In genomic region chr11:113259712-113260382, GRCm38 (mm10) we compare ENCODE assay signal across 16 mouse cellular contexts.
DNase-seq lines count a peak whose midpoint lies in the region; ATAC-seq and TF ChIP-seq lines count a peak whose summit lies in the region.
"Had no signal": no experiment of that assay in that cellular context is flagged by ENCODE, and none has a peak within 500 bp of the region (broad histone marks: within the 10 kb centered on the region; RNA-seq: fewer than 3 reads in every experiment).

No protein-coding gene starts in this region.

- H3K27me3 ChIP-seq in liver, embryonic 15.5 days = no peaks in the 10 kb centered on the region
- H3K27me3 ChIP-seq in embryonic facial prominence, embryonic 13.5 days = no peaks in the 10 kb centered on the region
- no peaks in the 10 kb centered on the region for H3K27me3 ChIP-seq in stomach, postnatal 0 days (ENCODE audit: control insufficient read depth, insufficient read depth, low read length)
- H3K27me3 ChIP-seq: neural tube, embryonic 13.5 days had no signal

- H3K9me3 ChIP-seq in liver, embryonic 15.5 days (replicated peaks) = no peaks in the 10 kb centered on the region
- no peaks in the 10 kb centered on the region for H3K9me3 ChIP-seq in embryonic facial prominence, embryonic 13.5 days
- H3K9me3 ChIP-seq in stomach, postnatal 0 days (ENCODE audit: control insufficient read depth, low read length) = no peaks in the 10 kb centered on the region
- H3K9me3 ChIP-seq: neural tube, embryonic 13.5 days had no signal

- no peak overlapping the region for H3K4me2 ChIP-seq in liver, embryonic 15.5 days
- no peak overlapping the region for H3K4me2 ChIP-seq in embryonic facial prominence, embryonic 13.5 days
- H3K4me2 ChIP-seq in stomach, postnatal 0 days (replicated peaks; ENCODE audit: low read depth) = no peak overlapping the region; the same call in 1 of the 2 replicates
- H3K4me2 ChIP-seq: neural tube, embryonic 13.5 days had no signal

- no peak overlapping the region for H3K4me3 ChIP-seq in liver, embryonic 15.5 days (replicated peaks)
- no peak overlapping the region for H3K4me3 ChIP-seq in embryonic facial prominence, embryonic 13.5 days
- H3K4me3 ChIP-seq in stomach, postnatal 0 days (ENCODE audit: low read depth, low read length) = no peak overlapping the region
- H3K4me3 ChIP-seq in left cerebral cortex, adult 2 months = no peak overlapping the region
- H3K4me3 ChIP-seq: erythroblast, embryonic 14.5 days; neural tube, embryonic 13.5 days had no signal

- H3K36me3 ChIP-seq in liver, embryonic 15.5 days (replicated peaks) = no peaks in the 10 kb centered on the region
- no peaks in the 10 kb centered on the region for H3K36me3 ChIP-seq in embryonic facial prominence, embryonic 13.5 days
- H3K36me3 ChIP-seq in stomach, postnatal 0 days (ENCODE audit: control insufficient read depth, insufficient read depth, low read length) = no peaks in the 10 kb centered on the region
- H3K36me3 ChIP-seq: neural tube, embryonic 13.5 days had no signal

- TF ChIP-seq CTCF in stomach, postnatal 0 days (IDR thresholded peaks at IDR 0.05; ENCODE audit: low read depth) = no peak
- no peak for TF ChIP-seq CTCF in left cerebral cortex, adult 2 months (IDR thresholded peaks at IDR 0.05)

- H3K4me1 ChIP-seq in liver, embryonic 15.5 days (replicated peaks) = no peaks in the 10 kb centered on the region
- peaks cover 61% of the 10 kb centered on the region for H3K4me1 ChIP-seq in embryonic facial prominence, embryonic 13.5 days
- H3K4me1 ChIP-seq in stomach, postnatal 0 days (replicated peaks; ENCODE audit: control insufficient read depth, insufficient read depth) = peaks cover 5% of the 10 kb centered on the region; the same call in 1 of the 2 replicates

- no peak for DNase-seq in liver
- peak; percentile 71 for DNase-seq in large intestine, adult 2 months (ENCODE audit: low read depth, low spot score)
- DNase-seq in stomach, postnatal 0 days (ENCODE audit: low spot score) = peak; percentile 63
- DNase-seq in left cerebral cortex, adult 2 months (ENCODE audit: extremely low spot score in 1 of 2, low spot score in 2 of 2) = no peak
- no peak for DNase-seq in cerebellum, postnatal 36 days
- DNase-seq: adrenal gland, adult 2 months; cerebellum, adult 18-20 months; kidney, adult 11 months; kidney, postnatal 14 days; lung, postnatal 14 days; thymus, postnatal 36 days had no signal

- 72% methylated on average over 14 of the region's 14 CpGs for WGBS in liver, embryonic 15.5 days (ENCODE audit: insufficient replicate concordance)
- 59% methylated on average over 14 of the region's 14 CpGs for WGBS in embryonic facial prominence, embryonic 13.5 days
- 38% methylated on average over 14 of the region's 14 CpGs for WGBS in large intestine, adult 2 months
- 48% methylated on average over 14 of the region's 14 CpGs for WGBS in stomach, postnatal 0 days

- H3K27ac ChIP-seq in liver, embryonic 15.5 days (replicated peaks) = no peak overlapping the region
- H3K27ac ChIP-seq in embryonic facial prominence, embryonic 13.5 days = peak overlapping the region; percentile 23
- H3K27ac ChIP-seq in stomach, postnatal 0 days (replicated peaks) = peak overlapping the region; percentile 76
- H3K27ac ChIP-seq in left cerebral cortex, adult 2 months = no peak overlapping the region
- H3K27ac ChIP-seq: neural tube, embryonic 13.5 days had no signal

- TF ChIP-seq EP300 in stomach, postnatal 0 days (optimal IDR thresholded peaks at IDR 0.05) = no peak

- intact Hi-C loops in left cerebral cortex, adult 2 months (cut with DNase I) = no loop called here

- 0 out of 2 replicates have a peak, but pooled peaks have one; percentile 31 for ATAC-seq in liver, embryonic 15.5 days (ENCODE audit: insufficient read depth)
- ATAC-seq in embryonic facial prominence, embryonic 13.5 days (ENCODE audit: insufficient number of reproducible peaks, insufficient read depth, low FRiP score, low TSS enrichment, low read depth) = no peak
- ATAC-seq in stomach, postnatal 0 days (ENCODE audit: low FRiP score, low TSS enrichment) = peak; percentile 84
- ATAC-seq in megakaryocyte, adult 5-6 weeks (ENCODE audit: poor library complexity, severe bottlenecking) = no peak

- H3K9ac ChIP-seq in liver, embryonic 15.5 days = no peak overlapping the region
- H3K9ac ChIP-seq in embryonic facial prominence, embryonic 13.5 days = no peak overlapping the region
- no peak overlapping the region for H3K9ac ChIP-seq in stomach, postnatal 0 days (ENCODE audit: low read length)
- H3K9ac ChIP-seq: neural tube, embryonic 13.5 days had no signal

Comparison
In these comparisons a context has a peak if more than half of its experiments do, and no peak if none do; other contexts are left out.
1. ATAC-seq: peak in liver, embryonic 15.5 days (single experiment) and stomach, postnatal 0 days (single experiment); none in embryonic facial prominence, embryonic 13.5 days (single experiment) and megakaryocyte, adult 5-6 weeks (single experiment).
2. H3K27ac ChIP-seq: peak in embryonic facial prominence, embryonic 13.5 days (single experiment) and stomach, postnatal 0 days (single experiment); none in liver, embryonic 15.5 days (single experiment) and left cerebral cortex, adult 2 months (single experiment).
3. DNase-seq: peak in large intestine, adult 2 months (single experiment) and stomach, postnatal 0 days (single experiment); none in liver (single experiment), left cerebral cortex, adult 2 months (0 of 2) and cerebellum, postnatal 36 days (0 of 2).